Mouse (Mus musculus) gastrocnemius, postnatal 4 days (tissue): ENCODE measurements at regions not wholly inside any gene's neighbourhood (a gene's known extent, or its start where the extent isn't known, plus 50 kb on each side); places are given as distances from the start of the nearest gene placed in this dataset.

Experiments
- DNase-seq, 2 experiments: peaks; one replicate each; pipeline ENCODE4 v3.0.0; 2021 to 2022; ENCODE audit warnings: low spot score in 2 of 2, mixed read lengths in 2 of 2

- no peak for DNase-seq
Measured at GRCm38 (mm10) chr9:74342176-74342575, 232.0 kb downstream of the Wdr72 start.

- no peak for DNase-seq
Measured at GRCm38 (mm10) chr9:74345027-74345426, 234.9 kb downstream of the Wdr72 start.

- no peak for DNase-seq
Measured at GRCm38 (mm10) chr9:74348776-74349175, 238.6 kb downstream of the Wdr72 start.

GRCm38 (mm10) chr9:74365930-74366438 is 255.8 kb downstream of the Wdr72 start:
- no peak for DNase-seq

- no peak for DNase-seq
Measured at GRCm38 (mm10) chr9:74376191-74376590, 266.0 kb downstream of the Wdr72 start.

- no peak for DNase-seq
Measured at GRCm38 (mm10) chr9:74377204-74377603, 267.0 kb downstream of the Wdr72 start.

- DNase-seq, result no peak
Measured at GRCm38 (mm10) chr9:74384206-74384896, 274.2 kb downstream of the Wdr72 start.

- no peak for DNase-seq
Measured at GRCm38 (mm10) chr9:74425594-74425993, 315.4 kb downstream of the Wdr72 start.

- no peak for DNase-seq
Measured at GRCm38 (mm10) chr9:74449981-74450380, 339.8 kb downstream of the Wdr72 start.

GRCm38 (mm10) chr9:74461084-74461483 is 350.9 kb downstream of the Wdr72 start:
- DNase-seq, result no peak

GRCm38 (mm10) chr9:74476830-74477229 is 366.7 kb downstream of the Wdr72 start:
- no peak for DNase-seq

GRCm38 (mm10) chr9:74479273-74479672 is 369.1 kb downstream of the Wdr72 start:
- DNase-seq, result no peak

GRCm38 (mm10) chr9:74513887-74514286 is 347.8 kb upstream of the Onecut1 start:
- no peak for DNase-seq

GRCm38 (mm10) chr9:74528550-74528949 is 333.2 kb upstream of the Onecut1 start:
- no peak for DNase-seq

- peak in 1 of 2 experiments; percentile 30 for DNase-seq
Measured at GRCm38 (mm10) chr9:74530317-74530716, 331.4 kb upstream of the Onecut1 start.

- DNase-seq, result no peak
Measured at GRCm38 (mm10) chr9:74530748-74531147, 331.0 kb upstream of the Onecut1 start.

GRCm38 (mm10) chr9:74531986-74532385 is 329.7 kb upstream of the Onecut1 start:
- no peak for DNase-seq

GRCm38 (mm10) chr9:74534976-74535375 is 326.7 kb upstream of the Onecut1 start:
- DNase-seq, result no peak

GRCm38 (mm10) chr9:74556116-74556515 is 305.6 kb upstream of the Onecut1 start:
- no peak for DNase-seq

GRCm38 (mm10) chr9:74592757-74593156 is 269.0 kb upstream of the Onecut1 start:
- DNase-seq, result no peak

GRCm38 (mm10) chr9:74593970-74594369 is 267.8 kb upstream of the Onecut1 start:
- no peak for DNase-seq

- DNase-seq, result no peak
Measured at GRCm38 (mm10) chr9:74604415-74604814, 257.3 kb upstream of the Onecut1 start.

GRCm38 (mm10) chr9:74621957-74622356 is 239.8 kb upstream of the Onecut1 start:
- DNase-seq, result no peak
